Mouse (Mus musculus): Measurements from ENCODE around the gene Gm33543.

DNA sequence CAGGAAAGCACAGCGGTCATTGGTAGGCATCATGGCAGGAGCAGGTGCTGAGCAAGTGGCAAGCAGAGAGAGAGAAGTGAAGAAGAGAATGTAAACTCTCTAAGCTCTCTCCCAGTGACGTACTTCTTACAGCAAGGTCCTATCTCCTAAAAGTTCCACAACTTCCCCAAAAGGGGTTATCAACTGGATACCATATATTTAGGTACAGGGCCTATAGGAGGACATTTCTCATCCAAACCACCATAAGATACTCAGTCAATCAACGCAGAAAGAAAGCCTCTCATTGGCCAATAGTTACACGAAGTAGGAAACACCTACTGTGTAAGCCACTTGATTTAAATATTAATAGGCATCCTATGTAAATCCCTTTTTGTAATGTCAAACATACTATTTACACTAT, 3.7 kb downstream of the Gm33543 start:
- TF ChIP-seq POLR2A (IDR thresholded peaks at IDR 0.05; ENCODE audit: insufficient read length, low read depth) (no peak), MYOD1 (IDR thresholded peaks at IDR 0.05; ENCODE audit: control insufficient read depth in 1 of 3, insufficient read length in 2 of 3, low read depth in 2 of 3) (no peak), TCF12 (IDR thresholded peaks at IDR 0.05; ENCODE audit: insufficient read depth, poor library complexity, severe bottlenecking) (no peak), CEBPB (IDR thresholded peaks at IDR 0.05; ENCODE audit: insufficient read depth, poor library complexity, severe bottlenecking) (no peak), POLR2AphosphoS2 (IDR thresholded peaks at IDR 0.05; ENCODE audit: insufficient read length, low read depth) (no peak), USF1 (IDR thresholded peaks at IDR 0.05; ENCODE audit: low read depth) (no peak), E2F4 (IDR thresholded peaks at IDR 0.05; ENCODE audit: insufficient read depth) (no peak), MAX (IDR thresholded peaks at IDR 0.05; ENCODE audit: low read depth) (no peak)

All from myocyte (in vitro differentiated cells).